Mouse (Mus musculus) kidney, adult 11 months (tissue): ENCODE measurements around the gene Wdr20.
"Not testable (repeated sequence)": the region's sequence is repeated elsewhere in the genome, so short reads cannot be mapped to it uniquely, and the experiment has no call there.

ENCODE experiments used
- DNase-seq: peaks from one replicate; pipeline ENCODE4 v3.0.0; 2022

The Wdr20 gene

GRCm38 (mm10) chr12:110714215-110714614 is 23.5 kb upstream of the Wdr20 start:
- DNase-seq: no peak

GRCm38 (mm10) chr12:110716004-110716403 is 21.7 kb upstream of the Wdr20 start:
- DNase-seq: no peak

DNA sequence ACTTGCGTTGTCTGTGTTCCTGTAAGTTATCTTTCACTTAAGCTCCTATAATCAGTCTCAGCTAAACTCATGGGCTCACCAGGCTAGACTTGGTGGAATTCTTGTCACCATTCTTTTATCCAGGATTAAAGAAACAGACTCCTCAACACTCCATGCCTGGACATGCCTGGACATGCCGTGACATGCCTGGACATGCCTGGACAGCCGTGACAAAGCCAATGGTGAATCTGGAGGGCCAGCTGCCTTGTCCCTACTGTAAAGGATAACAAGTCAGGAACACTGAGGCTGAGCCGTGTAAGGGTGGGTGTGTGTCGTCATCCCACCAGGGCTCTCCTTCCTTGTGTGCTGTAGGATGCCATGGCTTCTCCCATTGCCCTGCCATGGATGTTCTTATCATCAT is 12.7 kb upstream of the Wdr20 start:
- no peak for DNase-seq

DNA sequence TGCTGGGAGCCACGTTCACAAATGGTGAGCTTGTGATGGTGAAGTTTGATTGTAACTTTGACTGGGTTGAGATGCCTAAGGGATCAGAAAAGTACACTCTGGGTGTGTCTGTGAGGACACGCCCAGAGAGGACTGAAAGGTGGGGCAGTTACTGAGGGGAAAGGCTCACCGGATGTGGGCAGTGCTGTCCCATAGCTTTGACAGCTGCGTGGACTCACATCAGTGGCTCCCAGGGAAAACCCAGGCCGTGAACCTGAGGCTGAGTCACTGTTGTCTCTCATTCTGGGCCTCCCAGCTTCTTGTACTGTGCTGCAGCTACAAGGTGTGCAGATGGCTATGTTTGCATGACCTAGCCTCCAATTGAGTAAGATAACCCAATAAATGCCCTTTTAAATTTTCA is 12.3 kb upstream of the Wdr20 start:
- no peak for DNase-seq

GRCm38 (mm10) chr12:110726428-110726827 is 11.3 kb upstream of the Wdr20 start:
- DNase-seq: no peak

- not testable (repeated sequence) for DNase-seq
Observed at GRCm38 (mm10) chr12:110733254-110733653, 4.5 kb upstream of the Wdr20 start.

- no peak for DNase-seq
Observed at GRCm38 (mm10) chr12:110736641-110737040, 1.1 kb upstream of the Wdr20 start.

DNA sequence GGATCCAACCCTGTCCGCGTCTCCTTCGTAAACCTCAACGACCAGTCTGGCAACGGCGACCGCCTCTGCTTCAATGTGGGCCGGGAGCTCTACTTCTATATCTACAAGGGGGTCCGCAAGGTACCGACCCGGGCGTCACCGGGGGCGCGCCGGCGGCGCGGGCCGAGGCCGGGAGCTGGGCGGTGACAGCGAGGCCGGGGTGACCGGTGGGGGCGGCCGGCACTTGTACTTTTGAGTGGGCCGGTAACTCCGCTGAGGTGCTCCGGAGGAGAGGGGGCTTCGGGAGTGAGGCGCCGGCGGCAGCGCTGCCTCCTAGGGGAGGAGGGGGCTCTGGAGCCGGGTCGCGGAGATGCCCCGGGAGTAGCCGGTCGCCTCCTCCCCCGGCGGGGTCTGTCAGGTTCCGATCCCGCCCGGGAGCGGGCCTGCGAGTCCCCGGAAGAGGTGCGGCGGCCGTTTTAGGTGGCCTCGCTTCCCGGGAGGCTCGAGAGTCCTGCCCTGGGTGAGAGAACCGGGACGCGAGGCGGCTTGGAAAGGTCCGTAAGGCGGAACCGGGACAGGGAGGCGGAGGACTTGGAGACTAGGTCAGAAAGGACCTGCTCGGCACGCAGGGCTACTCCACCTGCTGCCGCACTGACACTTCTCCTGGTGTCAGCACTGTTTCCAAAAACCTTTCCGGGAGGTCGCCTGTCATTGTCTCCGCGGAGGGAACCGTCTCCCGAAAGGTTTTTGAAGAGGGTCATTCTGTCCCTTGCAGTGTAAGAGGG is 596 bp downstream of the Wdr20 start:
- DNase-seq: peak; percentile 29

- no peak for DNase-seq
Observed at GRCm38 (mm10) chr12:110750770-110751439, 13.2 kb downstream of the Wdr20 start.

DNA sequence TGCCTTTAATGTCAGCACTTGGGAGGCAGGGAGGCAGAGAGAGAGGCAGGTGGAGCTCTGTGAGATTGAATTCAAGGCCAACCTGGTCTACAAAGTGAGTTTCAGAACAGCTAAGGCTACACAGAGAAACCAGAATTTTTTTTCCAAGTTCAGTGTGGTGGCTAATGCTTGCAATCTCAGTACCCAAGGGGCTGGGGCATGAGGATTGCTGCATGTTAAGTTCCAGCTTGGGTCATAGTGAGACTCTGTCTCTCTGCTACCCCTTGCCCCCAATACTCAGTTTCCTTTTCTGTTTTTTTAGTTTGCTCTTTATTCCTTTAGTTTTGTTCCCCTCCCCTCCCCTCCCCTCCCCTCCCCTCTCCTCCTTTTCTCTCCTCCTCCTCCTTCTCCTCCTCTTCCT is 15.0 kb downstream of the Wdr20 start:
- DNase-seq: no peak

DNA sequence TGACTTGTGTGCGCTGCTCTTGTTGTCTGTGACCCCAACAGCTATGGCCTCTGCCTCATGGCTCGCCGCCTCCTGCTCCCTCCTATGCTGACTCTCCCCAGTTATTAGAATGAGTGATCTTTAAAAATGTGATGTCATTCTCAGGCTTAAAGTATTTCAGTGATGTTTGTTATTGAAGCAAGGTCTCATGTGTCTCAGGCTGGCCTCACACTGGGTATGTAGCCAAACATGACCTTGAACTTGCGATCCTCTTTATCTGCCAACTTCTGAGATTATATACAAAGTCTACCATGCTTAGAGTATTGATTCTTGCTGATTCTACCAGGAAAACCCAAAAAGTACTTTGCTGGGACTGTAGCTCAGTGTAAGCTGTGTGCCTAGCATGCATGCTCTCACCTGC is 16.2 kb downstream of the Wdr20 start:
- DNase-seq: no peak

GRCm38 (mm10) chr12:110757161-110757560 is 19.4 kb downstream of the Wdr20 start:
- DNase-seq: no peak

- DNase-seq: no peak
Observed at GRCm38 (mm10) chr12:110758932-110759331, 21.2 kb downstream of the Wdr20 start.

GRCm38 (mm10) chr12:110762321-110762720 is 24.6 kb downstream of the Wdr20 start:
- DNase-seq: no peak

GRCm38 (mm10) chr12:110764531-110764930 is 26.8 kb downstream of the Wdr20 start:
- DNase-seq: no peak

GRCm38 (mm10) chr12:110768562-110768961 is 30.8 kb downstream of the Wdr20 start:
- DNase-seq: no peak

- no peak for DNase-seq
Observed at GRCm38 (mm10) chr12:110769660-110770297, 32.0 kb downstream of the Wdr20 start.

- DNase-seq: no peak
Observed at GRCm38 (mm10) chr12:110770479-110771247, 32.9 kb downstream of the Wdr20 start.

DNA sequence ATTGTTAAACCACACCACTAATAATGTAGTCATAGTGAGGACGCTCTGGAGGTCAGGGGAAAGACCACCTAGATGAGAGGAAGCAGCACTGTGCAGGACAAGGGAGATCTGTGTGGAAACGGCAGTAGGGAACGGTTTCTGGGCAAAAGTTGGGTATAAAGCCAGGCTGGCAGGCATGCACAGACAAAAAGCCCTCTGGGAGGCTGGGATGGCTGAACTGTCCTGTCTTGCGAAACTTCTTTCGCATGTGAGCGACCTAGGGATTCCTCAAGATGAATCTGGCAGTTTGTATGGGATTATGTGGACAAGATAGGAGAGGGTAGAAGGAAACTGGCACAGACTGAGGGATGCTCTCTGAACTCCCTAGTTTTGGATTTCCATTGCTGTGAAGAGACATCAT is 34.2 kb downstream of the Wdr20 start:
- DNase-seq: no peak

- DNase-seq: peak; percentile 23
Observed at GRCm38 (mm10) chr12:110775628-110776426, 38.1 kb downstream of the Wdr20 start.

- DNase-seq: no peak
Observed at GRCm38 (mm10) chr12:110777853-110778252, 40.1 kb downstream of the Wdr20 start.

DNA sequence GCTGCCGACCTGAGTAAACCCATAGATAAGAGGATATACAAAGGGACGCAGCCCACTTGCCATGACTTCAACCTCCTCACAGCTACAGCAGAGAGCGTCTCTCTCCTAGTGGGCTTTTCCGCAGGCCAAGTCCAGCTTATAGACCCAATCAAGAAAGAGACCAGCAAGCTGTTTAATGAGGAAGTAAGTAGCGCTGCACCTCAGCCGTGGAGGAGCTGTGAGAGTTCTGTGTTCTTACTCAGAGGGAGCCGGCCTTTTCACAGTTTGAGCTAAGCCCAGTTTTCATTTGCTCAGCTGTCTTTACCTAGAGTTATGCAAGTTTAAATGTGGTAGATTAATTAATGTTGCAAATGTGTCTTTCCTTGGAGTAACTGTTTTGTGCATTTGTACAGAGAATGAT is 41.6 kb downstream of the Wdr20 start:
- DNase-seq: no peak
